Mouse (Mus musculus): ENCODE measurements at regions not wholly inside any gene's neighbourhood (a gene's known extent, or its start where the extent isn't known, plus 50 kb on each side); places are given as distances from the start of the nearest gene placed in this dataset.

DNA sequence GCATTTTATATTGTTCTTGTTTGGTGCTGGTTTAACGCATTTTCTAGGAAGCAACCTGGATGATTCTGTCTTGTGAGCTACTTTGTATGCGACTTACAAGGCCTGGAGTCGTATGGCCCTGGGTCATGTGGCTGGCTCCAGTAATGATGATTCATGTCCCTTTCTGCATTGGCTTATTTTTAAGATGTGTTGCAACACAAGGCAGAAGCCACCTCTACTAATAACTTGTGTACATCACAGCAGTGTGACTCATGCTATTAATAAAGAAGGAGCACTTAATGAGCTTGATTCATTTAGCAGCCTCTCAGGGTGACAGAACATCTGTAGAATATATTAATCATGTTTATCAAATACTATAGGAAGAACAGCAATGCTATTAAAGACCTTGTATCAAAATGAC, 84.0 kb downstream of the Slc5a7 start:
- DNase-seq: no peak
- H3K4me3 ChIP-seq: no peak overlapping the region
- no peak overlapping the region for H3K27ac ChIP-seq
- intact Hi-C loops (cut with DNase I): no loop called here
- TF ChIP-seq CTCF (IDR thresholded peaks at IDR 0.05): no peak

- Histone ChIP-seq H3K27ac (no peak overlapping the region), H3K4me3 (no peak overlapping the region)
- no peak for DNase-seq
- TF ChIP-seq CTCF (IDR thresholded peaks at IDR 0.05): no peak
- intact Hi-C loops (cut with DNase I): no loop called here
These were observed 97.1 kb downstream of the Slc5a7 start for GRCm38 (mm10) chr17:54201710-54202109.

DNA sequence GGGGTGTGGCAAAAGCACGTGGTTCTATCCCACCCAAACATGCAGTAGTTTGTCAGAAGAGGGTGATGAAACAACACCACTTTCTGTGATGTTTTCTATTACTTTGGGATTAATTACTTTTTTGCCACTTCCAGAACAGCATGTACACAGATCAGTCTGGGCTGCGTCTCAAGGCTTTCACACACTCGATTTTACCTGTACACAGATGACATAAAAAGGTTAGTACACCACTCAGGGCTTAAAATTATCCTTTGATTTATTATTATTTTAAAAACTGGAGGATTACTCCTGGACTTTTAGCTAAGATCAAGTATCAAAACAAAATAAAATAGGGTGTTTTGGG, 106.6 kb downstream of the Slc5a7 start:
- no peak for DNase-seq
- Histone ChIP-seq H3K4me3 (no peak overlapping the region), H3K27ac (no peak overlapping the region)
- no peak for TF ChIP-seq CTCF (IDR thresholded peaks at IDR 0.05)
- intact Hi-C loops (cut with DNase I): no loop called here

GRCm38 (mm10) chr17:54191526-54192230, 107.2 kb downstream of the Slc5a7 start:
- no peak overlapping the region for H3K27ac ChIP-seq
- H3K4me3 ChIP-seq: no peak overlapping the region
- no peak for TF ChIP-seq CTCF (IDR thresholded peaks at IDR 0.05)
- DNase-seq: peak; percentile 8
- intact Hi-C loops (cut with DNase I): no loop called here

DNA sequence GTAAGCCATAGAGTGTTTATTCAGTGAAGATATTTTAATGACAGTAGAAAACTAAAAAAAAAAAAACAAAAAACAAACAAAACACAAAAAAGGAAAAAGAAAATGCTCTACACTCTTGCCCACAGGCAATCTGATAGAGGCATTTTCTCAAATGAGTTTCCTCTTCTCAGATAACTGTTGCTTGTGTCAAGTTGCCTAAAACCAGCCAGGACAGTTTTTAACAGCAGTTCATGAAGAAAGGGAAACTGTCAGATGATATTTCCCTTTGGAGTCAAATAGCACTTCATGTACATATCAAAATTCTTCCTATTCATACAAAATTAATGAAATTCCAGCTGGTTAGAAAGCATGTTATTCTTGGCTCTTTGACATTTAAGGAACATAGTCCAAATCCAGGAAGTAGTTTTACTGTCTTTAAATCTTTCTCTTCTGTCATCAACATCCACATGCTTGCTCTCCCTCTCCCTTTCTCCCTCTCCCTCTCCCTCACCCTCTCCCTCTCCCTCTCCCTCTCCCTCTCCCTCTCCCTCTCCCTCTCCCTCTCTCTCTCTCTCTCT, 109.8 kb downstream of the Slc5a7 start:
- intact Hi-C loops (cut with DNase I): no loop called here
- H3K27ac ChIP-seq: no peak overlapping the region
- DNase-seq: no peak
- TF ChIP-seq CTCF (IDR thresholded peaks at IDR 0.05): no peak
- no peak overlapping the region for H3K4me3 ChIP-seq

DNA sequence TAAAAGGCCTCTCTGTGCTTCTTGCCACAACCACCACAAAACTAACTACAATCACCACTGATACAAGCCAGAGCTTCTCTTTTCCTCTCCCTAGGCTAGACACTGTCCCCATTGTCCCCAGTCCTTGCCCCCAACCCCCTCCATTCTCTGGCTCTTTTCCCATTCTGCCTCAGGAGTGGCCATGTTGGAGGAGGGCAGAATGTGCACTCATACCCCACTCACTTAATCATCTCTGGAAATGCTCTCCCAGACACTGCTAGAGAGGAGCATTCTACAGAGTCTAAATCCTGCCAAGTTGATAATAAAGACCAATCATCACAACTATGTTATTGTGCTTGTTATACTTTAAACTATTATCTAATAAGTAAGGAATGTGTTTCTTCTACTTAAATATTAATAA, 116.8 kb downstream of the Slc5a7 start:
- no peak overlapping the region for H3K4me3 ChIP-seq
- no peak for TF ChIP-seq CTCF (IDR thresholded peaks at IDR 0.05)
- intact Hi-C loops (cut with DNase I): no loop called here
- no peak overlapping the region for H3K27ac ChIP-seq
- no peak for DNase-seq

DNA sequence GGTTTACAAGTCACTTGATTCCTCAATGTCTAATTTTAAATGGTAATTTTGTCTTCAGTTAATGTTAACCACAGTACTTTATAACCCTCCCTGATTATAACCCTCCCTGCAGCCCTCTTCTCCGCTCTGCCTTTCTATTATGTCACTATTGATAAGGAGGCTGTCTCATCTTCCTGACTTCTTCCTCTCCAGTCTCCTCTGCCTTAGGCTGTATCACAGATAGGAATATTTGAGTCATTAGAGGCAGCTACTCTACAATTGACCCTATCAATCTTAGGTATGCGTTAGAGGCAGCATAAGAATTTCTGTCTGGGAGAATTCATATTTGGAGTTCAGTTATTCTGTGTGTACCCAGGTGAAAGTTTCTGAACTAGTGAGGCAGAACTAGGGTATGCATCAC, 118.3 kb downstream of the Slc5a7 start:
- Histone ChIP-seq H3K27ac (no peak overlapping the region), H3K4me3 (no peak overlapping the region)
- no peak for TF ChIP-seq CTCF (IDR thresholded peaks at IDR 0.05)
- intact Hi-C loops (cut with DNase I): no loop called here
- no peak for DNase-seq

DNA sequence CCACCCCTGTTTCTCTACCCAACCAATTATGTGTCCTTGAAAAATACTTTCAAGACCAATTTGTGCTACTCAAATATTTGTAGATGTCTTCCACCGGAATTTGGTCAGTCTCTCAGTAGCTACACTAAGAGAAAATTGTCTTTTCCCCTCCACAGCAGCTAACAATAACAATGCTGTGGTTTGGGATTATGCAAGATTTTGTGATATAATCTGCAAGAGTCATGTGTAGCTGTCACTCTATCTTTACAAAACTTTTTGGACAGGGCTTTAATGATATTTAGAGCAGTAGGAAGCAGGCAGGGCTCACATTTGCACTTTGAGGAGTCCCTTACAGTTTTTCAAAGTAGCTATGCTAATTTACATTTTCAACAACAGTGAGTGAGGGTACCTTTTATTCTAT, 128.1 kb downstream of the Slc5a7 start:
- Histone ChIP-seq H3K4me3 (no peak overlapping the region), H3K27ac (no peak overlapping the region)
- intact Hi-C loops (cut with DNase I): no loop called here
- TF ChIP-seq CTCF (IDR thresholded peaks at IDR 0.05): no peak
- no peak for DNase-seq

DNA sequence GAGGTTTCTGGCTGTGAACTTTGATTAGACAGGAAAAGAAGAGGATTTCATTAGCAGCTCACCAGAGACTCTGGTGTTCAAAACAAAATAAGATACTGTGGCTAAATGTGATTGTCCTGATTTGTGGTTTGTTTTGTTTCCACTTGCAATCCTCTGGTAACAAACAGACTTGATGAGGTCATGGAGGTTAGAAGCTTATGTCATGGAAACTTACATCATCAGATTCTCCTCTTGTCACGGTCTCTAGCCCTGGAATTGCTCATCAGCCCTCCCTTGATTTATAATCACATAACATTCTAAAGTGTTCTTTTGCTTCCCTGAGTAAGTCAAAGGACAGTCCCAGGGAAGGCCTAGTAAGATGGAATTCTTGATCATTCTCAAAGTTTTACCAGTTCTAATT, 130.8 kb downstream of the Slc5a7 start:
- intact Hi-C loops (cut with DNase I): no loop called here

DNA sequence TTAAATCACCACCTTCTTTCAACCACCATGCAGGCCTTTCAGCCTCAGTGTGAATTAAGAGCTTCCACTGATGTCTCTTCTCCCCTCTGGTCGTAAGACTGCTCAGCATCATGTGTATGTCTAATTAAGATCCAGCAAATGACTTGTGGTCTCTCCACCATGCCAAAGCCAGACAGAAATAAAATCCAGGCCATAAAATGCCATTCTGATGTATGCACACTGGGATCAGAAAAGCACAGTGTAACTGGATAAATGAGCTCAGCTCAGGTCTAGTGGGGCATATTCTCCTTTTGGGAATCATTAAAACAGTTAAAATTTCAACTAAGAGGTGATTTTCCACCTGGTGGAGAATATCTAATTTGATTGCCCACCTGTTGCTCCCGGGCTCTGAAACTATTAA, 136.5 kb downstream of the Slc5a7 start:
- Histone ChIP-seq H3K27ac (no peak overlapping the region), H3K4me3 (no peak overlapping the region)
- intact Hi-C loops (cut with DNase I): no loop called here
- TF ChIP-seq CTCF (IDR thresholded peaks at IDR 0.05): no peak
- DNase-seq: no peak

More for the DNA sequence above, 130.8 kb downstream of the Slc5a7 start:
- TF ChIP-seq CTCF (IDR thresholded peaks at IDR 0.05): no peak
- no peak overlapping the region for H3K4me3 ChIP-seq
- no peak for DNase-seq
- H3K27ac ChIP-seq: no peak overlapping the region

- no peak overlapping the region for H3K4me3 ChIP-seq
- no peak for TF ChIP-seq CTCF (IDR thresholded peaks at IDR 0.05)
- no peak overlapping the region for H3K27ac ChIP-seq
- intact Hi-C loops (cut with DNase I): no loop called here
- DNase-seq: no peak
These were observed 140.1 kb downstream of the Slc5a7 start for GRCm38 (mm10) chr17:54158753-54159152.

DNA sequence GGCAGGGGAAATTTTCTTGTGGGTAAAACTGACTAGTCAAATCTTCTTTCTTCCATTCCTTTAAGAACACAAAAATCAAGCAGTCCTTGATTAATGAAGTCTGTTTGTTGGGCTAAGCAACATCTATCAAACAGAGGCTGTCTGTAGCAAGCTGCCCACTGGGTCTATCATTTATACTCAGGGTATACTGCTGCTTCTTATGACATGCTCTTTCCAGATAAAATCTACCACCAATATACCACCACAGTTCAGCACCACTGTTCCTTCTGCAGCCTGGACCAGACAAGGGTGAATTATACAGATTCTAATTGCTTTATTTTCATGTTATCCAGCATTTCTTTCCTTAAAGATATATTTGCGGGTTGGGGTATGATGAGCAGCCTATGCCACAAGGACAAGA, 140.5 kb downstream of the Slc5a7 start:
- Histone ChIP-seq H3K27ac (no peak overlapping the region), H3K4me3 (no peak overlapping the region)
- intact Hi-C loops (cut with DNase I): no loop called here
- DNase-seq: no peak
- TF ChIP-seq CTCF (IDR thresholded peaks at IDR 0.05): no peak

DNA sequence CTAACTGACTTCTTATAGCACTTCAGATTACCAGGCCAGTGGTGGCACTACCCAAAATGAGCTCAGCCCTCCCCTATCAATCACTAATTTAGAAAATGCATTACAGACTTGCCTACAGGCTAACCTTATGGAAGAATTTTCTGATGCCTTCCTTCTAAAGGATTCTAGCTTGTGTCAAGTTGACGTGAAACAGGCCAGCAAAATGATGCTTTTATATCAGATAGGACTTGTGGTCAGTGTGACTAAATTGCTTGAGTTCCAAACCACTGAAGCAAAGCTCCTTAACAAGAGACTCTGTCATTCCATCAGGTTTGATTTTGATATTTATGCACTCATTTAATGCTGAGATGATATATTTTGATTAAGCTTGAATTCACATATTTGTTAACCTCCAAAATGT, 143.0 kb downstream of the Slc5a7 start:
- no peak overlapping the region for H3K27ac ChIP-seq

DNA sequence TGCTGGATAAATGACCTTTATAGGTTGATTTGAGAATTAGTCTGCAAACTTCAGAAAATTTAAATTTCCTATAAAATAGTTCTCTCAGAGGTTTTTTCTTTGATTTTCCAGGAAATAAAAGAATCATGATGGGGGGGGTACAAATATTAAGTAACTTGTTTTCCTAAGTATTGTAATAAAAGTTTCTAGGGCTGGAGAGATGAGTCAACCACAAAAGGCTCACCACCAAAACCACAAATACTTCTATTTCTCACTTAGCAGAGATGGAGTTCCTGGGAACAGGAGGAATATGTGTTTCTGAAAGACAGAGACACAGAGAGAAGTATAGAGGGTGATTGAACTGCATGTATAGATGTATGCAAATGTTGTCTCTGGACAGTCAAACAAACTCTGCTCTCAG, 144.3 kb downstream of the Slc5a7 start:
- no peak overlapping the region for H3K4me3 ChIP-seq
- no peak for DNase-seq

More for the DNA sequence above, 143.0 kb downstream of the Slc5a7 start:
- DNase-seq: no peak
- TF ChIP-seq CTCF (IDR thresholded peaks at IDR 0.05): no peak
- intact Hi-C loops (cut with DNase I): no loop called here
- H3K4me3 ChIP-seq: no peak overlapping the region

More for the DNA sequence above, 144.3 kb downstream of the Slc5a7 start:
- intact Hi-C loops (cut with DNase I): no loop called here
- no peak for TF ChIP-seq CTCF (IDR thresholded peaks at IDR 0.05)
- H3K27ac ChIP-seq: no peak overlapping the region

Data from gastrocnemius, adult 2 months (tissue).